Mouse (Mus musculus): Measurements from ENCODE around the gene Fes.

Gene Fes

GRCm38 (mm10) chr7:80386235-80386930 lies 1.4 kb downstream of the Fes start:
- in situ Hi-C loops (cut with MboI; ENCODE audit: low pct_unique_long_range_greater_than_20kb in 1 of 2, low sequenced_read_pairs in 2 of 2, unreplicated experiment in 1 of 2) = loop anchor here (5.0 to 25.0 kb wide), 4 partner anchors 191 to 476 kb away; partner anchors contain the start of gene Zscan2 (in 1 of the 2)

DNA sequence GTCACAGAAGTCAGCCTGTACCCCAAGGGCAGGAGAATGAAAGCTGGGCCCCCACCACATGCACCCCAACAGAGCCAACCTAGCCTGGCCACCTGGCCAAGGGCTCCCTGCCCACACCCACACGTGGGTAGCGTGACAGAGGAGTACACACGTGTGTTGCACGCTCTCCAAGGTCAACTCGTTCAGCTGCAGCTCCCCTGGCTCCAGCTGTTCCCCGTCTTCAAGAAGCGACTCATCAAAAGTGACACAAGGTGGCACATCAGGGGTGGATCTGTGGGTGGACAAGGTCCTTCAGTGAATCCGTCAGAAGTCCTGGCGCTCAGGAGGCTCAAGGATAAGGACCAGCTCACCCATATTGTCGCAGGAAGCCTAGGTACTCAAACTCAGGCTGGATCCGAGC lies 4.8 kb downstream of the Fes start:
- in situ Hi-C loops (cut with MboI; ENCODE audit: low pct_unique_long_range_greater_than_20kb in 1 of 2, low sequenced_read_pairs in 2 of 2, unreplicated experiment in 1 of 2) = loop anchor here in 1 of 2 experiments (10.0 to 25.0 kb wide), 2 partner anchors 202 to 479 kb away; partner anchors contain the start of gene Zscan2

DNA sequence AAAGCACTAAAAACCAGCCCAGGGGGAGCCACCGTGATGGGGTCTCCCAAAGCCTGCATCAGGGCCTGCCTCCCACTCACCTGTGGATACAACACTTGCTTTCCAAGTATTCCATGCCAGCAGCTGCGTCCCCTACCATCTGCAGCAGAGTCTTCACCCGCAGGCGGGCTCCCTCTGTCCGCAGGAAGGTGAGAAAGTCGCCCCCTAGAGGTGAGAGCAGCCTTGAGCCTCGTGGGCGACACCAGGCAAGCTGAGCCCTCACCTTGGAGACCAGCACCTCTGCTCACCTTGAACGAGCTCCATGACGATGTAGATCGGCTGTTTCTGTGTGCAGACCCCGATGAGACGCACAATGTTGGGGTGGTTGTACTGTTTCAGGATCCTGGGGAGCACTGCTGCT lies 8.2 kb downstream of the Fes start:
- in situ Hi-C loops (cut with MboI; ENCODE audit: low pct_unique_long_range_greater_than_20kb in 1 of 2, low sequenced_read_pairs in 2 of 2, unreplicated experiment in 1 of 2) = loop anchor here (5.0 to 25.0 kb wide), 3 partner anchors 37 to 483 kb away; partner anchors contain the start of genes Hddc3 (in 1 of the 2), Unc45a (in 1 of the 2) and Zscan2 (in 1 of the 2)

- in situ Hi-C loops (cut with MboI; ENCODE audit: low pct_unique_long_range_greater_than_20kb in 1 of 2, low sequenced_read_pairs in 2 of 2, unreplicated experiment in 1 of 2) = loop anchor here (5.0 to 25.0 kb wide), 3 partner anchors 35 to 485 kb away; partner anchors contain the start of genes Hddc3 (in 1 of the 2), Unc45a (in 1 of the 2) and Zscan2 (in 1 of the 2)
Measured at GRCm38 (mm10) chr7:80377471-80377870, 10.3 kb downstream of the Fes start.

GRCm38 (mm10) chr7:80376192-80376591 lies 11.6 kb downstream of the Fes start:
- in situ Hi-C loops (cut with MboI; ENCODE audit: low pct_unique_long_range_greater_than_20kb in 1 of 2, low sequenced_read_pairs in 2 of 2, unreplicated experiment in 1 of 2) = loop anchor here (5.0 to 25.0 kb wide), 3 partner anchors 34 to 486 kb away; partner anchors contain the start of genes Hddc3 (in 1 of the 2), Unc45a (in 1 of the 2) and Zscan2 (in 1 of the 2)

DNA sequence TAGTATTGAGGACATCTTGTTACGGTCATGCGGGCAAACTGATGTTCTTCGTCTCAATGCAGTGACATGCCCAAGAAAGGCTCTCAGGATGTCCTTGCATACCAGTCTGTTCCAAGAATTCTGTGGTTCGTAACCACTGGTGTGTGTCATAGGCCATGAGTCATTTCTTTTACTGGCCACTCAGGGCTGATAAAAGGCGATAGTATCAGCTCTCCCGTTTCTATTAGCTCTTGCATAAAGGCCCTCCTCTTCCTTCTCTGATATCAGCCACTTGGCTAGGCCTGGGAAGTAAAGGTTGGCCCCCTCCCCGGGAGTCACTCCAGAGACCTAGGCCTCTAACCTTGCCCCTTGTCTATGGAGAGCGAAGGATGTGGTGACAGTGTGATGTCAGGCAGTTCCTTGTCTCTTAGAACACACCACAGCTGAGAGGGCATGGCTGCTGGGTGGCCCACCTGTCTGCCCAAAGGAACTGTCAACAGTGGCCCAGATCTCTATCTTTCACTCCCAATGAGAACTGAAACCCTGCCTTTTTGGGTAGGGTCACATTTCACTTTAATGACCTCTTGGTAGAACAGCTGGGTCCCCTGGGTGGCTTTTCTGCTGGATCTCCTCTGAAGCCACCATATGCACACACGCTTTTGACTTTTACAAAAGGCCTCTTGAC lies 12.2 kb downstream of the Fes start:
- in situ Hi-C loops (cut with MboI; ENCODE audit: low pct_unique_long_range_greater_than_20kb in 1 of 2, low sequenced_read_pairs in 2 of 2, unreplicated experiment in 1 of 2) = loop anchor here (5.0 to 25.0 kb wide), 3 partner anchors 33 to 487 kb away; partner anchors contain the start of genes Hddc3 (in 1 of the 2), Unc45a (in 1 of the 2) and Zscan2 (in 1 of the 2)

- in situ Hi-C loops (cut with MboI; ENCODE audit: low pct_unique_long_range_greater_than_20kb in 1 of 2, low sequenced_read_pairs in 2 of 2, unreplicated experiment in 1 of 2) = loop anchor here (5.0 to 25.0 kb wide), 3 partner anchors 32 to 488 kb away; partner anchors contain the start of genes Hddc3 (in 1 of the 2), Unc45a (in 1 of the 2) and Zscan2 (in 1 of the 2)
Measured at GRCm38 (mm10) chr7:80374733-80375132, 13.0 kb downstream of the Fes start.

- in situ Hi-C loops (cut with MboI; ENCODE audit: low pct_unique_long_range_greater_than_20kb in 1 of 2, low sequenced_read_pairs in 2 of 2, unreplicated experiment in 1 of 2) = loop anchor here (10.0 kb wide), 1 partner anchor 229 kb away; no protein-coding TSS in a partner anchor
Measured at GRCm38 (mm10) chr7:80374280-80374679, 13.5 kb downstream of the Fes start.

DNA sequence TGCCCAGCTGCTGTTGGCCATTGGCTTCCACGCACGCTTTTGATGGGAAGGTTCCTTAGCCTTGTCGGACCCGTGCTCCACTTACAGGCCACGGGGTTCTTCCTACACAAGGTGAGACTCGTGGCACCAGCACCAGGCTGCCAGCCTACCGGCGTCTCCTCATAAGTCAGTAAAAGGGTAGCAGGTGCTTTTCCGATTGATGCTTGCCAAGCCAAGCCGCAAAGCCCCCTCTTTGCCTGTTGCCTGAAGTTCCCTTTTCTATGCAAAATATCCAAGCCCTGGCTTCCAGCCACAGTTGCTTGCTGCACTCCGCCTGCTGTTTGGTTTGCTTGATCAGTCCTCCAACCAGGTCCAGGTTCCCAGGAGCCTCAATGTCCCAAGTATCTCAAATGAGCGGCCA lies 13.9 kb downstream of the Fes start:
- in situ Hi-C loops (cut with MboI; ENCODE audit: low pct_unique_long_range_greater_than_20kb in 1 of 2, low sequenced_read_pairs in 2 of 2, unreplicated experiment in 1 of 2) = loop anchor here (10.0 kb wide), 1 partner anchor 229 kb away; no protein-coding TSS in a partner anchor

GRCm38 (mm10) chr7:80373352-80373751 lies 14.4 kb downstream of the Fes start:
- in situ Hi-C loops (cut with MboI; ENCODE audit: low pct_unique_long_range_greater_than_20kb in 1 of 2, low sequenced_read_pairs in 2 of 2, unreplicated experiment in 1 of 2) = loop anchor here (10.0 kb wide), 1 partner anchor 229 kb away; no protein-coding TSS in a partner anchor

- in situ Hi-C loops (cut with MboI; ENCODE audit: low pct_unique_long_range_greater_than_20kb in 1 of 2, low sequenced_read_pairs in 2 of 2, unreplicated experiment in 1 of 2) = loop anchor here (10.0 kb wide), 1 partner anchor 228 kb away; no protein-coding TSS in a partner anchor
Measured at GRCm38 (mm10) chr7:80372667-80373066, 15.1 kb downstream of the Fes start.

DNA sequence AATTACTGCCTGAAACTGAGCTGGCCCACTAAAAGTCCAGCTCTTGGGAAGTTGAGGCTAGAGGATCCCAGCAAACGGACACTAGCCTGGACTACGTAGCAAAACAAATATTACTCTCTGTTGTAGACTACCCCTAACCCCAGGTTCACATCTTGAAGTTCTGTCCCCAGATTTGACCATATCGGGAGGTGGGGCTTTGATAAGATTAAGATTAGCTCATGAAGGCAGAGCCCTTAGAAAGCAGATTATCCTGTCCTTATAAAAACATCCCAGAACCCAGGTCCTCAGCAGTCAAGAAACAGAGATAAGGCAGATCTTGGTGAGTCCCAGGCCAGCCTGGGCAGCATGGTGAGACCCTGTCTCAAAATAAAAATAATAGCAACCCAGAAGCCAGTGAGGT lies 15.6 kb downstream of the Fes start:
- in situ Hi-C loops (cut with MboI; ENCODE audit: low pct_unique_long_range_greater_than_20kb in 1 of 2, low sequenced_read_pairs in 2 of 2, unreplicated experiment in 1 of 2) = loop anchor here (10.0 kb wide), 1 partner anchor 227 kb away; no protein-coding TSS in a partner anchor

DNA sequence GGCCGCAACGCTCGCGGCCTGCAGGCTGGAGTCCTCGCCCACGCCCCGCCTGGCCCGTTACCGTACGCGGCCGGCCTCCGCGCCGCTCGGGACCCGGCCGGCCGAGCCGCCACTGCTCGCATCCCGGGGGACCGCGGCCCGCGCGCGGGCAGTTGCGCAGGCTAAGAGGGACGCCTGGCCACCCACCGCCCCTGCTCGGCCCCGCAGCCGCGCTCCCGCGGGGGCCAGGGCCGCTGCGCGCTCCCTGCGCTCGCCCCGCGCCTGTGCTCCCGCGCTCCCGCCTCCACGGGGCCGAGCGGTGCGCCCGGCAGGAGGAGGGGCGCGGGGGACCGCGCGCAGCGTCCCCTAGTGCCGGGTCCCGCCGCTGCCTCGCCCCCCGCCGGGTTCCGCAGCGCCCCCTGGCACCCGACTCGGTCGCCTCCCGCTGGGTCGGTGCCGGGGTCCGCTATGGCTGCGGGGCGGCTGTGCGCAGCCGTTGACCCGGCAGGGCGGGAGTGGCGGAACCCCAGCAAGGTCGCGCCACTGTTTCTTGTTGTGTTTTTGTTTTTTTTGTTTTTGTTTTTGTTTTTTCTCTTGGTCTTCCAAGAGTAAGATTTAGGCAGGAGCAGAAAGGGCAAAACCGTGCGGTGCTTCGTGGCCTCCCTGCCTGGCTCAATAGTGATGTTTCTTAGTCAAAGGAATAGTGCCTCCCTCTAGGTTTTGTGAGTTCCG lies 16.6 kb downstream of the Fes start, which contains the start of gene Man2a2:
Gene Man2a2 (minus strand): TSS at position 335 of the 711 bp plus-strand sequence.
- in situ Hi-C loops (cut with MboI; ENCODE audit: low pct_unique_long_range_greater_than_20kb in 1 of 2, low sequenced_read_pairs in 2 of 2, unreplicated experiment in 1 of 2) = loop anchor here (10.0 kb wide), 1 partner anchor 226 kb away; no protein-coding TSS in a partner anchor

DNA sequence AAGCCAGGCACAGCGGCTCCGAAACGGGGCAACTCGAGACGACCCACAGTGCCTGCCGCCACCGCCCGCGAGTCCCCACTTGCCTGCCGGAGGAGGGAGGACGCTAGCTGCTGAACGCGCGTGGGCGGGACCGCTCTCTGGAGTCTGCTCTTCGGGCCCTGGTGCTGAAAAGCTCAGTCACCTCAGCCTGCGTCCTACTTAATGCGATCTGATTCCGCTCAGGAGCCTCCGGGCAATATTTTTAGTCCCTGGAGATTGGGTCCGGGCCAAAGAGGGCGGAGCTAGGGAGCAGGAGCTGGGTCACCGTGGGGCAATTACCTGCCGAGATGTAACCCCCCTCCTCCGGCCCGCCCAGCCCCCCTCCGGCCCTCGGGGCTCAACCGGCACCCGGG lies 17.1 kb downstream of the Fes start:
- in situ Hi-C loops (cut with MboI; ENCODE audit: low pct_unique_long_range_greater_than_20kb in 1 of 2, low sequenced_read_pairs in 2 of 2, unreplicated experiment in 1 of 2) = loop anchor here (10.0 kb wide), 1 partner anchor 226 kb away; no protein-coding TSS in a partner anchor

GRCm38 (mm10) chr7:80369967-80370431 lies 17.7 kb downstream of the Fes start:
- in situ Hi-C loops (cut with MboI; ENCODE audit: low pct_unique_long_range_greater_than_20kb in 1 of 2, low sequenced_read_pairs in 2 of 2, unreplicated experiment in 1 of 2) = loop anchor here (10.0 kb wide), 1 partner anchor 225 kb away; no protein-coding TSS in a partner anchor

DNA sequence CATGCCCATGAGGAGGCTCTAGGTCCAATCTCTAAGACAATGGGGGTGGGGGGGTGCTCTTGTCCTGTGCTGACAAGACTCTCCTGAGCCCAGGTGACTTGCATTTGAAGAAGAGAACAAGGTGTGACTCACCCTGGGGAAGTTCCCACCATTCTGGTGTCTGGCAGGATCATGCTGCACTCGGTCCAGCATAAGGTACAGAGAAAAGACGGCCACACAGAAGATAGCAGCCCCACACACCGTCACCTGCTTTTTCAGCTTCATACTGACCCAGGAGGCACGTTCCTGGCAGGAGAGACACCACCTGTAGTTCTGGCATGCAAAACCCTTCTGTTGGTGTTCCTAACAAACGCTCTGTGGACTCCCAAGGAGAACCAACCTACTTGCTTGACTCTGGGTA lies 18.3 kb downstream of the Fes start:
- in situ Hi-C loops (cut with MboI; ENCODE audit: low pct_unique_long_range_greater_than_20kb in 1 of 2, low sequenced_read_pairs in 2 of 2, unreplicated experiment in 1 of 2) = no loop called here

DNA sequence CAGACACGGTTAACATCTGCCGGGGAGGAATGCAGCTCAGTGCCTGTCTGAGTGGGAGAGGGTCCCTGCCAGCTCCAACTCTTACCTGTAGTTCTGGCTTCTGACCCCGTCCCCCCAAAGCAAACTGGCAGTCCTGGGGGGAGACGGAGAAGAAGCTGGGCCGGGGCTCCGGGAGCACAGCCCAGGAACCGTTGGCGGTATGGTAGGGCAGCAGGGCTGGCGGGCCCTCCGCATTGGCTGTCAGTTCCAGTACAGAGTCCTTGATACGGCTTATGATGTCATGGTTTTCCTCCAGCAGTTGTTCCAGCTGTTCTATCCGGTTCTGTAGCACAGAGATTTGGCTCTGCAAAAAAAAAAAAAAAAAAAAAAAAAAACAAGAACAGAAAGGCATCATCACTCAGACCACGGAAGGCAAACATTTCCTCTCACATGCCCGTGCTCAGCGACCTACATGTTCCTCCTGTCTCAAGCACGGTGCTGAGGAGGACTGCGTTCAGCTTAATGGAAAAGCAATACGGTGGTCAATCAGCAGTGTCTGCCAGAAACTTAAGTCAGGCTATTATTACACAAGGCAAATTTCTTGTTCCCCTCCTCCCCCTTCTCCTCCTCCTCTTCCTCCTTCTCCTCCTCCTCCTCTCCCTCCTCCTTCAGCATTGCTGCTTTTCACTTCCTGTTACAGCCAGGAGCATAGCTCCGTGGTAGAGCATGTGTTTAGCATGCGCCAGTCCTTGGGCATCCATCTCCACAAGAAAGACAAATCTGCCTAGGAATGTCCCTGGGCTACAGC lies 18.9 kb downstream of the Fes start:
- in situ Hi-C loops (cut with MboI; ENCODE audit: low pct_unique_long_range_greater_than_20kb in 1 of 2, low sequenced_read_pairs in 2 of 2, unreplicated experiment in 1 of 2) = no loop called here

All from mouse embryonic stem cell (cell line).